Mouse (Mus musculus) 3134 (cell line): Measurements from ENCODE around the gene Wnt16.
A peak's percentile ranks its signal among the peaks of the same experiment; 100 is the strongest.

Source experiments
- DNase-seq: peaks from one replicate; pipeline ENCODE4 v3.0.0-alpha.2; 2011; ENCODE audit warnings: low spot score; ENCODE audit not compliant: insufficient read length; ENCODE audit errors: extremely low read depth

Wnt16 gene

DNA sequence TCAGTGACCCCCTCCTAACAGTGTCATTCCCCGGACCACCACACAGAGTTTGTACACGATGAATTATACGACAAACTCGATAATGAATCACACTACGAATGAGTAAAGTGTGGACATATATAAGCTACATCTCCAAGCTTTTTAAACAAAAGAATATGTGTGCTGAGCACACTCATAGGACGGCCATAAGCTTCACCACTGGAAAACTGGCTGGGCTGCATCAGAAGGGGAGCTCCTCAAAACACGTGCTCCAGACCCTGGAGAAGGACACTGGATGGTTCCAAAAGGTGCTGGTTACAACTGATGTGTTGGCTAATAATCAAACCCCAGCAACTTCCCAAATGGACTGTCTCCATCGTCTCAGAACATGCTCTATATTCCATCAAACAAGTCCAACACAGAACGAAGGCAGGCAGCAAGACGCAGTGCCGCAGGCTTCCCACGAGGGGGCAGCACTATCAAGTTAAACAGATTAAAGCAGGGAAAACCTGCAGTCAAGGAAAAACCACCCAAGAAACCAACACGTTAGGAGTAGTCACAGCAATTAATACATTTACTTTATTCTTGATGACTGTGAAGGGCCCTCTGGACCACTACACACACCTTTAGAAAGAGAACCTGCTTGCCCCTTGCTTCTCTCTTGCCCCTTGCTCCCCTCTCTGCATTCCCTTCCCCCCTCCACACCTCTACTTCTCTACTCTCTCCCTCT is 37.5 kb downstream of the Wnt16 start:
- DNase-seq, result peak; percentile 12

DNA sequence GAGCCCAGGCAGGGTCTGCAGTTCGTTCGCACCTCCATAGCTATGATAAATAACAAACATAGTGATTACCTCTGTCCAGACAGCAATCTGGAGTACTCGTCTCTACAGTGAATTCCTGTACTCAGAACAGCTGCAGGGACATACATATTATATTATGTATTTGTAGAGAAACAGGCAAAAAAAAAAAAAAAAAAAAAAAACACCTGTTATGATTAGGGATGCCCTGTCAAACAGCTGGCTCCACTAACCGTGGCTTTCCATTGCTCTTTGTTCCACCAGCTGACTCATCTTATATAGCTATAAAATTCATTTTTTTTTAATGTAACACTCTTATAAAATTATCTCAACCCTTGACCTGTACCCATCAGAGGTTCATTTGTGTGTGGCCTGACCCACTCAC is 38.3 kb downstream of the Wnt16 start:
- no peak for DNase-seq

DNA sequence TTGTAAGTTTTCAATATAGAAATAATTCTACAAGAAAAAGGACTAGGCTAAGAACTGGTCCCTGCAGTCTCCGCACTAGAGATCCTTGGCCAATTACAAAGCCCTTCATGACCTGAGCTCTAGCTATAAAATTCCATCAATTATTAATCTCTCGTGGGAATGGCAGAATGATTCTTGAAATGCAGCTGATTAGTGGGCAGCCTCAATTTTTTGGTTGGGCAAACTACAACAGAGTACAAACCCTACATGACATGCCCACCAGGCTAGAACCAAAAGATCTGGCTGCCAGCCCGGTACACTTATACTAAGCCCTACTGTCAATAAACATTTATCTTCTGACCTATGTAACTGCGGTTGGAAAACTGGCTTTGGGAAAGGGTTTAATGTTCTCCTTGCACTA is 39.1 kb downstream of the Wnt16 start:
- DNase-seq, result no peak

DNA sequence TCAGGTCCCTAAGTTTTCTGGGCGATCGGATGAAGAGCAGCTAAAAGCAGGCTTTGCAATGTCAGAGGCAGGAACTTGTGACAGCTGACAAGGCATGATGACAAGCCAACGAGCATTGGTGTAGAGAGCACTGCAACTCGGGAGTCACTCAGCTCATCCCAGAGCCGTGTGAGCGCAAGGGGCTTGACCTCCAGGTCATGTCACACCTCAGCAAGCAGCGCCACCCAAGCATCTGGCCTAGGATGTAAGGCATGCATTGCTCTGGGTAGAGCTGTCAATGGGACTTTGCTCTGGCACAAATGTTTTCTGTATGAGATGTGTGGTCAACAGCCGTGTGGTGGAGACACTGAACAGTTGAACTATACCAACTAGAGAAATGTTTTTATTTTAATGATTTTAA is 39.9 kb downstream of the Wnt16 start:
- no peak for DNase-seq

DNA sequence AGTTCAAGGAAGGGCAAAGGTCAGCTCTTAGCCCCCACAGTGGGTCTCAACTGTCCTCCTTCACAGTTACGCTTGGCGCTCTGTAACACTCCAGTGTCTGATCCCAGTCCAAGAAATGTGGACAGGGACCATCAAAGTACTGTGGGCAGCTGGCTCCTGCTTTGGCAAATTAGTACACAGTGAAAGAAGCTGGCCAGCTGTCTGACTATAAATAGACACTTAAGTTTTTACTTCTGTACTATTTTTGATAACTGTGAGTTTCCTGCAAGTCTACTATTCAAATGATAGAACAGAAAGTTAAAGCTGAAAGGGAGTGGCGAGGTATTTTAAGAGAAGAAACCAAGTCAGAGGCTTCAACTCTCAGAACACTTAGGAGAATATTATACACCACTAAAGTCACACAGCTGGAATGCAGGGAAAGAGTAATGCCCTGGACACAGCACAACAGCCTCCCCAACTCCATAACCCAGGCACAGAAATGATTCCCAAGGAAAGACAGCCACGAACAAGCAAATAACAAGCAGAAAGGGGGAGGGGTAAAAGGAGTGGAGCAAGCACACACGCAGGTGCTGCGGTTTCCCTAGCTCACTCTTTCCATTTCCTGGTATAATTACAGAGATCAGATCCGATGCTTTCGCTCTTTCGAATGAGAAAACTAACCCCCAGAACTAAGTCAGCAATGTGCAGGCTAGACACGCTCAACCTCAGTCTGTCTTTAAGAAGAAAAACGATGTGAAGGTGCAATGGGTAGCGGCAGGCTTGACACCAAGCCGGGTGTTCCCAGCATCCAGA is 42.3 kb downstream of the Wnt16 start:
- no peak for DNase-seq

DNA sequence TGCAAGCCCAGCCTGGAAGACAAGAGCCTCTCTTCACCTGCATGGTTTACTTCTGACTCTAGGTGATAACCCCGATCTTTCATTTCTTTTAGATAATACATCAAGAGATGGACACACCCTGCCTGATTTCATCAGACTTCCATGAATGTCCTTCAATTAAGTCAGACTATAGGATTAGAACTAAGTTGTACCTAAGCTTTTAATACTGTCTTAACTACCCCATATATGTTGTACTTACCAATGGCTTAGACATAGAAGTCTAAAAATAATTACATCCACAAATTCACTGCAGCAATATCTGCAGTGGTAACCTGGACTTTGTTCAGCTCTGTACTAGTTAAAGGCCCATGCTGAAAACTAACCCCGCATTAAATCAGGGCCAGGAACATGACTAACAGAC is 44.5 kb downstream of the Wnt16 start:
- no peak for DNase-seq

DNA sequence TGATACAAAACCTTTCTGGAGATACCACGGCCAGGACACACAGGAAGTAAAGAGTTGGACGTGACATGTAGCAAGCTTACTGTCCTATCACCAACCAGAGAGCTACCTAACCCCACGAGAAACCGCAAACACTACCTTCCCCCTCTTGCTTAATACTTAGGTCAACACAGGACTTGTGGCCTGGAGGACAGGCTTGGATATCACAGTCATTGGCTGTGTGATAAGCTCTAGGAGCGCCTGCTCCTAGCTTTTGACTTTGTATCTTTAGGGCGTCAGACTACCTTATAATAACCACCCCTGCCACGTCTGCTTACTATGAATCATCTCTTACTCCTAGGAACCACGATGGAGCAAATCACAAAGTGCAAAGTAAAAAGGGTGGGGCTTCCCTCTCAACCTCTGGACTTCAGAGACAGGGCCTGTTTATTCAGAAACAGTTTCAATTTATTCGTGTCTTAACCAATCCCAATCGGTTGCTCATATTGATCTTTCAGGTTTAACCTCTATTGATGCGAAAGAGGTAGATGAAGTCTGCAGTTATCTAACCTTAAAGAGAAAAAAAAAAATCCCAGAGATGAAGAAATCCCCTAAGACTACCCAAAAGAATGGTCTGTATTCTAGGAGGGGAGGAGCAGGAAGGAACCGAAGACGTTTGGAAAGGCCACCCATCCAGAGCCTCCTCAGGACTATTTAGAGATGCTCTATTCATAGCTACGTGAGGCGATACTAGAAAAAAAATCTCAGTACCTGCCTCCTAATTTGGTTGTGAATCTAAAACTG is 51.9 kb downstream of the Wnt16 start:
- DNase-seq, result no peak

DNA sequence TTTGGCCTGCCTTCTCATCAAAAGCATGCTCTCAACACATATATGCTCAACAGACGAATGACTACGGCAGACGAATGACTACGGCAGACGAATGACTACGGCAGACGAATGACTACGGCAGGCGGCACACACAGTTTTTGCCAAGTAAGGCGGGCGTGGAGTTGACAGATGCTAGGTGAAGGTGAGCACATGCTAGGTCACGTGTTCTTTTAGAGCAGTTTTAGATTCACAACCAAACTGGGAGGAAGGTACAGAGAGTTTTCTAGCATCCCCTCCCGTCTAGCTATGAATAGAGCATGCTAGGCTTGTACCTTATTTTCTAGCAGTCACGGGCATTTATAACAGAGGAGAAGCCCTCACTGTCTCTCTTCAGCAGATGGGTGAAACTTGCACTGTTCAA is 52.8 kb downstream of the Wnt16 start:
- no peak for DNase-seq

DNA sequence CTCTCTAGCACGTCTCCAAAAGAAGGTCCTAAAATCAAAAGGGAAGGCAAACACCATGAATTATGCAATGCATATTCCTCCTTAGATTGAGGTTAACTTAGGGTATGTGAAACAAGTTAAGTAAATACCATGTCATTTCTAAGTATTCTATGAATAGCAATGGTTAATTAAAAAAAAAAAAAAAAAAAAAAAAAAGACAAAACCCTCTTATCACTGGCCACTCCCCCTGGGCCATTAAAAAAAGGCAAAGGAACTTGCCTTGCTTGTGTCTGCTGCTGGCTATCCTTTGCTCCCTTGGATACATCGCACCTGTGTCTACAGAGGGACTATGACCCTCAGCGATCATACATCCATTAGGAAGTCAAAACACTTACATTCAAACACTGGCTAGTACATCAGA is 55.3 kb downstream of the Wnt16 start:
- DNase-seq, result no peak

DNA sequence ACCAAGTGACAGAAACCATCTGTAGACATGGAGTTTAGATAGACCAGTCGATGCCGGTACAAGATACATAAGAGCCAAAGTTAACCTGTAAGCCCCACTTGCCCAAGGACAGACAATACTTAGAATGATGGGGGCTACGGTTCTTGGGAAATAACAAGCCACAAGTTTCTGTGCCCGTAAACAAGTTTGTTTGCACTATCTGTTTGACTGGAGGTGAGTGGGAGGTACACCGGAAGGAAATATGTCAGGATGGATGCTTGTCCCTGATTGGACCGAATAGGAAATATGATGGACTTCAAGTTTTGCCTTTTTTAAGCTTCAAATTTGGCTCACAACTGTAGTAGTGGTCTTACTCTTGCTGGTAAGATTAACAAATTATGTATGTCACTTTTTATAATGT is 55.7 kb downstream of the Wnt16 start:
- no peak for DNase-seq

DNA sequence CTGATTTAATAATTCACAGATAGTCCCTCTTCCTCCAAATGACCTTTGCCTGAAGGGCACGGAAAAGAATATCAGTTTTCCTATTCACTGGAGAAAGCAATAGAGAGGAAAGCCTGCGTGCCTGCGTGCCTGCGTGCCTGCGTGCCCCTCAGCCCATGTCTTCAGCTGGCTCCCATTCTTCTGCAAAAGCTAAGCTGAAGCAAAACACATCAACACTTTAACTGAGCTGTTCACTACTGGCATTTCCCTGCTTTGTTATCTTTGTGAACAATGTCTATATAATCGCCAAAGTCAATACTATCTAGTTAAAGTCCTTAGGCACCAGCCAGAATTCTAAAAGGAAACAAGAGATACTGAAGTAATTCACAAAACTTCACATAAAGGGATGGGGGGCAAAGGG is 56.4 kb downstream of the Wnt16 start:
- no peak for DNase-seq

DNA sequence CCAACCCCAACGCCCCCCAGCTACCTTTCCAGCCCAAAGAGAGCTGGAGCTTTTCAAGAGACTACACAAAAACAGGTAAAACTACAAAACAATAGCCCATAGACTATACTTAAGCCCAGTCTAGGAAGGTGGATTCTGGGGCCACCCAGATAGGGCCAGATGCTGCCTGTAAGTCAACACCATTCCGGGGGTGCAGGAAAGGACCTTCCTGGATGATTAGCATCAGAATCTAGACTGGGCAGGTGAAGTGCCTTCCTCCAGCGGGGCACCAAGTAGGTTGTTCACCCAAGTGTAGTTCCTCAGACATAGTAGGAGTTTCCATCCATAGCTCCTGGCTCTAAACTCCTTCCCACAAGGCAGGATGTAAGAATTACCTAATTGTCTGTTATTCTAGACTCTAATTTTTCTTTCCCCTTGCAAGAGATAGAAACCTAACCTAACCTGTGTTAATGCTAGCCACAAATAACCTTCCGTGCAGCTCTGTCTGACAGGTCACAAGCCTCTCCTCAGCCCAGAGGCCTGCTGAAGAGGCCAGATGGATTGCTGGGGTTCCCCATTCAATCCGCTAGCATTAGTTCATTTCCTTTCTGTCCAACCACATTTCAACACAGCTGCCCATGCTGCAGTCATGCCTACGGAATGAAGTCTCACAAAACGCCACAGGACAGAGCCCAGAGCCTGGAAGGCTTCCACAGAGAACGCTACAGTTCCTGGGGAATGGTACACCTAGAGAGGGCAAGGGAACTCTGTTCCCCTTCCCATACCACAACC is 59.3 kb downstream of the Wnt16 start:
- DNase-seq, result no peak
